Mouse (Mus musculus): Measurements from ENCODE around the gene Klk6.
A peak's percentile ranks its signal among the peaks of the same experiment; 100 is the strongest.

The Klk6 gene

GRCm38 (mm10) chr7:43873237-43873636 lies 48.9 kb downstream of the Klk6 start:
- peaks cover 7% of the 10 kb centered on the region for H3K4me1 ChIP-seq (replicated peaks; ENCODE audit: low read depth, low read length)
- TF ChIP-seq CTCF (conservative IDR thresholded peaks at IDR 0.05; ENCODE audit: low read length) = peak; percentile 81
- no peak for TF ChIP-seq POU5F1 (IDR thresholded peaks at IDR 0.05; ENCODE audit: borderline replicate concordance, low read length)
- TF ChIP-seq NANOG (IDR thresholded peaks at IDR 0.05; ENCODE audit: borderline replicate concordance, low read length) = no peak
- H3K4me3 ChIP-seq (replicated peaks; ENCODE audit: low read length) = no peak overlapping the region
- no peaks in the 10 kb centered on the region for H3K9me3 ChIP-seq (ENCODE audit: low read length)
- peaks cover 3% of the 10 kb centered on the region; the same call in 1 of the 2 replicates for H3K27me3 ChIP-seq (ENCODE audit: insufficient read depth, low read length)
- H3K36me3 ChIP-seq (ENCODE audit: insufficient read depth, low read length) = no peaks in the 10 kb centered on the region

DNA sequence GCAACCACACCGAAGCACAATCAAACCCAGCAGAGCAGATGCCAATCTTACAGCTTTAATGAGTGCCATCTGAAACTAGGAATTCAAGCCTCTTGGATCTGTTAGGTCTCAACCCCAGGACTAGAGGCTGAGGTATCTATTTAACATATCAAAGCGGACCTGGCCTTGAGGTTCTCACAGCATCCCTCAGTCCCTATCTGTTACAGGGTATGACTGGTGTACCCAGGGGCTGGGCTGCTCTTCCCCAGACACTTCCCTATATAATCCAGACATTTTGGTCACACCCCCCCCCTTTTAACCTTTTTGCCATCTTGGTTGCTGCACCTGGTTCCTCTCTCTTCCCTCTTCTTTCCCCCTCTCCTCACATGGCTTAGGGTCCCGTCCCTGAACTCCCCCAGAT lies 49.4 kb downstream of the Klk6 start:
- Histone ChIP-seq H3K27me3 (ENCODE audit: insufficient read depth, low read length) (peaks cover 3% of the 10 kb centered on the region; the same call in 1 of the 2 replicates), H3K4me3 (replicated peaks; ENCODE audit: low read length) (no peak overlapping the region), H3K36me3 (ENCODE audit: insufficient read depth, low read length) (no peaks in the 10 kb centered on the region), H3K4me1 (replicated peaks; ENCODE audit: low read depth, low read length) (peaks cover 7% of the 10 kb centered on the region), H3K9me3 (ENCODE audit: low read length) (no peaks in the 10 kb centered on the region)
- TF ChIP-seq NANOG (IDR thresholded peaks at IDR 0.05; ENCODE audit: borderline replicate concordance, low read length) = no peak
- TF ChIP-seq POU5F1 (IDR thresholded peaks at IDR 0.05; ENCODE audit: borderline replicate concordance, low read length) = no peak
- TF ChIP-seq CTCF (conservative IDR thresholded peaks at IDR 0.05; ENCODE audit: low read length) = no peak

DNA sequence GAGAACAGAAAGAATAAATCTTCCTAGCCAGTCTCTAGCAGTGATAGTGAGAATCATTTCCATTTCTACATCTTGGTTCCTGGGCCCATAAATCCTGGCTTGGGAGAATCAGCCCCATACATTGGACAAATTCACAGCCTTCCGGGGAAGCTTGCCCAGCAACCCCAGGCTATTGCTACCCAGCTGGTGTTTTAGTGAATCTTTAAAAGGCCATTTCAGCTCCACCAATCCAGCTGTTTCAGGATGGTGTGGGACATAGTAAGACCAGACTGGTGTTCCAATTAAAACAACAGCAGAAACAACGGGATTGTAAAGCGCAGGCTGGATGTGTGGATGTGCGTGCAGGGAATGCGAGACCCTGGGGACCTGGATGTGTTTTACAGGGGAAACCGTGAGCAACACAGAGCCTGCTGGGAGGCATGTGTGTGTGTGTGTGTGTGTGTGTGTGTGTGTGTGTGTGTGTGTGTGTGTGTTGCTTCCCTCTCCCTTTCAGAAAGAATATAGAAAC lies 50.6 kb downstream of the Klk6 start:
- TF ChIP-seq CTCF (conservative IDR thresholded peaks at IDR 0.05; ENCODE audit: low read length) = no peak
- no peak for TF ChIP-seq POU5F1 (IDR thresholded peaks at IDR 0.05; ENCODE audit: borderline replicate concordance, low read length)
- TF ChIP-seq NANOG (IDR thresholded peaks at IDR 0.05; ENCODE audit: borderline replicate concordance, low read length) = no peak
- H3K9me3 ChIP-seq (ENCODE audit: low read length) = no peaks in the 10 kb centered on the region
- H3K36me3 ChIP-seq (ENCODE audit: insufficient read depth, low read length) = no peaks in the 10 kb centered on the region
- H3K4me3 ChIP-seq (replicated peaks; ENCODE audit: low read length) = no peak overlapping the region
- peaks cover 10% of the 10 kb centered on the region for H3K27me3 ChIP-seq (ENCODE audit: insufficient read depth, low read length)
- H3K4me1 ChIP-seq (replicated peaks; ENCODE audit: low read depth, low read length) = peaks cover 7% of the 10 kb centered on the region

DNA sequence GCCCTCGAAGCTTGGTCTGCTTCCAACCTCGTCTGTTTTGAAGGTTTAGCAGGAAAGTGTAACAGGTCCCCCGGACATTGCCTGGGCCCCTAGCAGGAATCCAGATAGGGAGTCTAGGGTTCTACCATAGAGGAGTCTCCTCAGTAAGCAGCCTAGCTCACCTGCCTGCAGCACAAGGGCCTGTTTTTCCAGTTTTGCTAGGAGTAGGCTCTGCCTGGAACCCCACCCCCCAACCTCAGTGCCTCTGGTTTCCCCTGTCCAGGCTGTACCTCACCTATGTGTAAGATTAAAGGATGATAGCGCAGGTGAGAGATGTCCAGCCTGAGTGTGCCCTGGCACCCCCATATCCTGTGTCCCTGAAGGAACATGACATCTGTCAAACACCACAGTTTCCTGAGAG lies 52.1 kb downstream of the Klk6 start:
- Histone ChIP-seq H3K9me3 (ENCODE audit: low read length) (no peaks in the 10 kb centered on the region), H3K4me3 (replicated peaks; ENCODE audit: low read length) (no peak overlapping the region), H3K36me3 (ENCODE audit: insufficient read depth, low read length) (no peaks in the 10 kb centered on the region), H3K4me1 (replicated peaks; ENCODE audit: low read depth, low read length) (peaks cover 4% of the 10 kb centered on the region), H3K27me3 (ENCODE audit: insufficient read depth, low read length) (peaks cover 25% of the 10 kb centered on the region)
- no peak for TF ChIP-seq POU5F1 (IDR thresholded peaks at IDR 0.05; ENCODE audit: borderline replicate concordance, low read length)
- TF ChIP-seq NANOG (IDR thresholded peaks at IDR 0.05; ENCODE audit: borderline replicate concordance, low read length) = no peak
- no peak for TF ChIP-seq CTCF (conservative IDR thresholded peaks at IDR 0.05; ENCODE audit: low read length)

GRCm38 (mm10) chr7:43878281-43878680 lies 54.0 kb downstream of the Klk6 start:
- H3K9me3 ChIP-seq (ENCODE audit: low read length) = no peaks in the 10 kb centered on the region
- H3K4me1 ChIP-seq (replicated peaks; ENCODE audit: low read depth, low read length) = peaks cover 16% of the 10 kb centered on the region
- TF ChIP-seq NANOG (IDR thresholded peaks at IDR 0.05; ENCODE audit: borderline replicate concordance, low read length) (no peak), POU5F1 (IDR thresholded peaks at IDR 0.05; ENCODE audit: borderline replicate concordance, low read length) (no peak), CTCF (conservative IDR thresholded peaks at IDR 0.05; ENCODE audit: low read length) (peak; percentile 25; the same call in 1 of the 2 replicates)
- H3K4me3 ChIP-seq (replicated peaks; ENCODE audit: low read length) = no peak overlapping the region
- H3K27me3 ChIP-seq (ENCODE audit: insufficient read depth, low read length) = peaks cover 37% of the 10 kb centered on the region
- H3K36me3 ChIP-seq (ENCODE audit: insufficient read depth, low read length) = no peaks in the 10 kb centered on the region

DNA sequence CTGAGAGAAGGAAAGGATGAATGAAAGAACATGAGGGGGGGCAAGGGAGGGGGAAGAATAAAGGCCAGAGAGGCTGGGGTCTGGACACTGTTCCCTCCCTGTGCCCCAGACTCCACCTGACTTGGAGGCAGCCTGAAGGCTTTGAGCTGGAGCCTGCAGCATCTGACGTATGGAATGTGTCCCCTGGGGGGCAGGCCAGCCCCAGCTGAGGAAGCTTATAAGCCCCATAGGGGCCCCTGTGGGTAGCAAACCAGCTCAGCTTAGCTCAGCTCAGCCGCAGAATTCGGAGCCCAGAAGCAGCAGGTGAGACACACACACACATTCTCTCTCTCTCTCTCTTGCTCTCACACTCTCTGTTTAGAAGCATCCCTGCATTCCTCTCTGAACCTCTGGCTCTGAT lies 56.6 kb downstream of the Klk6 start, which contains the start of gene Klk4:
TSS of gene Klk4 (plus strand) at position 249 of the 400 bp plus-strand sequence.
- TF ChIP-seq CTCF (conservative IDR thresholded peaks at IDR 0.05; ENCODE audit: low read length) = no peak
- no peak for TF ChIP-seq NANOG (IDR thresholded peaks at IDR 0.05; ENCODE audit: borderline replicate concordance, low read length)
- H3K4me3 ChIP-seq (replicated peaks; ENCODE audit: low read length) = no peak within 1 kb of the TSS
- H3K4me1 ChIP-seq (replicated peaks; ENCODE audit: low read depth, low read length) = peaks cover 22% of the 10 kb centered on the region
- no peaks in the 10 kb centered on the region for H3K36me3 ChIP-seq (ENCODE audit: insufficient read depth, low read length)
- H3K9me3 ChIP-seq (ENCODE audit: low read length) = no peaks in the 10 kb centered on the region
- peaks cover 46% of the 10 kb centered on the region for H3K27me3 ChIP-seq (ENCODE audit: insufficient read depth, low read length)
